Mouse (Mus musculus): ENCODE results near the gene Palld.
A peak's percentile ranks its signal among the peaks of the same experiment; 100 is the strongest.

The Palld gene

DNA sequence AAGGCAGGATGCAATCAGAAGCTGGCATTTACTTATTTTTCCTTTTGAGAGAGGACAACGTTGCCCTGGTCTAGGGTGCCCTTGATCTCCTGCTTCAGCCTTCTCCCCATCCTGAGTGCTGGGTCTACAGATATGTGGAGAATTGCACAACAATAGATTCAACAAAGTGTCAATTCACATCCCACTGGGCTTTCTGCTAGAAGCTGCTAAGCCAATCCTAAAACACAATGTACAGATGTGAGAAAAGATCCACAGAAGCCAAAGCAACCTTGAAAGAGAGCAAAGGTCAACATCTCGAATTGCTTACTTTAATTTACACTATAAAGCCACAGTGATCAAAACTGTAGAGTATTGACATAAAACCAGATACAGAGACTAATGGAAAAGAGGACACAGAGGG lies 270.2 kb downstream of the Palld start:
- no peak for DNase-seq (ENCODE audit: low read depth, low spot score)

GRCm38 (mm10) chr8:61629631-61629968 lies 272.9 kb downstream of the Palld start:
- DNase-seq (ENCODE audit: low read depth, low spot score): no peak

DNA sequence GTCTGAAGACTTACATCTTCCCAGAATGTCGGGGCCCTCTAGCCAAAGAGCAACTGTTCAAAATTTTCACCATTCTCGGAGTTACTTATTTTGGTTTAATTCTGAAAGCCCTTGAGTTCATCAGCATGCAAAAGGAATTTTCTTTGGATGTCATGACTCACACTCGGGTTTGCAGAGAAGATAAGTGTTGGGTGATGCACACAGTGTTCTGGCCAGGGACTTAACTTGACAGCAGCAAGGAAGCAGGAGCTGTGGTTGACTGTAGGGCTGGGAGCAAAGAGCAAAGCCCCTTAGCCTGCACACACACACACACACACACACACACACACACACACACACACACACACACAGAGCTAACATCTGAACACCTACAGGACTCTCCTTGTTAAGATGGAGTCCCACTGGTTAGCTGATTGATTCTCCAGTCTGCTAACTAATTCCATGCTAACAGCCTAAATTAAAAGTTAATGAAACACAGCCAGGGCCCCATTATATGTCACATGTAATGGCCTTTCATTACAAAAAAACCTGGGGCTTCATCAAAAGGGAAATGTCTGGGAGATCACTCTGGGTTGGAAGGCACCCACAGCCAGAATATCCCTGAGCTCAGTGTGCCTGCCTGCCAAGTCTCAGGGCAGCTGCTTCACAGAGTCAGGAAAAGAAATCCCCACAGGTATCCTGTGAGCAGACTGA lies 273.4 kb downstream of the Palld start:
- no peak for DNase-seq (ENCODE audit: low read depth, low spot score)

DNA sequence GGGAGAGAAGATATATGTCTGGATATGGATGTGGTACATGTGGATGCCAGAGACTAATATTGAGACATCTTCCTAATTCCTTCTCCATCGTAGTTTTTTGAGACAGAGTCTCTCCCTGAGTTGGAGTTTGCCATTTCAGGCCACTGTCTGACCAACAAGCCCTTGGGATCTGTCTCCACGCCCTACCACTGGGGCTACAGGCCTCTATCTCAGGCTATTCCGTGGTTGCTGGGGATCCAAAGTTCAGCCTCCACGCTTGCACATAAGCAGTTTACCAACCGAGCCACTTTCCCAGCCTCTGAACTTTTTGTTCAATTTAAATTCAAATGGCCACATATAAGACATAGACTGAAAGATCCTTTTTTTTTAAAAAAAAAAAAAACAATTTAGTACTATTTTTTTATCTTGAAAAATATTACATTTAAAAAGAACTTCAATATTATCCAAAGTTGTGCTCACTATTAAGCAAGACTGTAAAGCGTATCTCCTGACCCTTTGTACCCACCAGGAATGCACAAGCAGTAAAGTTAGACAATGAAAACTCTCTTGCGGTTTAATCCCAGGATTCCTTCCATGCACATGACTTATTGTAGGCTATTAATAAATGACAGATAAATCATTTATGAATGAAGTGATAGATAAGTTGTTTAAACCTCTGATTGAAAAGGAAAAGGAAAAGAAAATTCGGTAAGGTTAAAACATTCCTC lies 276.1 kb downstream of the Palld start:
- DNase-seq (ENCODE audit: low read depth, low spot score): no peak

DNA sequence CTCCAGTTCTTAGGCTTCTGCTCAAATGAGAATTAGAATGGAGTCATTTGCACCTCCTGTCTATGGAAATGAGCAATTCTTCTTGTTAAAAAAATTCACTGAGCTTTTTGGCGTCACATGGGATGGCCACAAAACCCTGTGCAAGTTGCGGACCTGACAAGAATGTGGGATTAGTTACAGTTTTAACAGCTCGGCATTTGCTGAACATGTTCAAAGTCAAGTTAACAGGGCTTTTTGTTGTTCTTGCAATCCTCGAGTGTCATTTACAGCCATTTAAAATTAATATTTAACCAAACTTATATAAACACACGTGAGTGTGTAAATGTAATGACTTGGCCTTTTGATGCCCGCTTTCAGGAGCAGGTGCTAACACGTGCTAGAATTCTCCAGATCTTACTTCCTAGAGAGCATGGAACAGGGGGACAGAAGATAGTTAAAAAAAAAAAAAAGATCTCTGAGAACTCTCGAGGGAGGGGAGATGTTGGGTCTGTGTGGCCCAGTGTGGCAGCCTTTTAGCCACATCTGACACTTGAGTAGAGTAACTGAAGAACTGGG lies 276.8 kb downstream of the Palld start:
- no peak for DNase-seq (ENCODE audit: low read depth, low spot score)

DNA sequence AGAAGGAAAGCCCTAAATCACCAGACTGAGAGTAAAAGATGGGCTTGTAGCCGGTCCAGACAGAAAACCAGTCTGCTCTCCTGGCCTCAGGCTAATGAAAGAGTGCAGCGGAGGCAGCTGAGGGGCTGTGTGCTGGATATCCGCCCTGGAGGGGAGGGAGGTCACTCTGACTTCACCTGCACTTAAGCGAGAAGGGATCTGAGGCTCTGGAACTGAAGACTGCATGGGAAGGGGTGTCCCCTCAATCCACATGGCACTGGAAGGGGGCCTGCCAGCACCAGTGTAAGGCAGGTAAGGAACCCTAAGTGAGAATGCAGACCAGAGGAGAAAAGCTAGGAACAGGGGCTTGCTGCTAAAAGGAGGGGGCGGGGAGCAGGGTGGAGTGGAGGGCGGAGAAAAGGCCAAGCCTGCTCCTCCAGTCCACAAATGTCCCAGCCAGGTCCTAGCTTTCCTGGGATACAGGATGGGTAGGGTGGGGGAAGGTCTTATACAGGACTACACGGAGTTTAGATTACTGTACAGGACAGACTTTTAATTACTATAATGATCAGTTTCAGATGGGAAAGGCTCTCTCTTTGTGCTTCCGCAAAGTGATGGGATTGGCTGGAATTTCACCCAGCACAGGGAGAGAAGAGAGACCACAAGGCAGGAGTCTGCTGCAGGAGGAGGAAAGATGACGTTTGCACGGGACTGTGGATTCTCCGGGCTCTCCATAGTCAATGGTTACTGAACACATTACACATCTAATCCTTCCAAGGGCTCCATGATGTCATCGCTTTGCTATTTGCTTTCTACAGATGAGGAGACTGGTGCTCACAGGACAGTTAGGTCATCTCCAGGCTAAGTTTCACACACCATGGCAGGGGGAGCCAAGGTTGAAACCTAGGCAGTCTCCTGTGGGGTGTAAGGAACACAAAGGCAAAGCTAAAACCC lies 278.7 kb downstream of the Palld start:
- no peak for DNase-seq (ENCODE audit: low read depth, low spot score)

DNA sequence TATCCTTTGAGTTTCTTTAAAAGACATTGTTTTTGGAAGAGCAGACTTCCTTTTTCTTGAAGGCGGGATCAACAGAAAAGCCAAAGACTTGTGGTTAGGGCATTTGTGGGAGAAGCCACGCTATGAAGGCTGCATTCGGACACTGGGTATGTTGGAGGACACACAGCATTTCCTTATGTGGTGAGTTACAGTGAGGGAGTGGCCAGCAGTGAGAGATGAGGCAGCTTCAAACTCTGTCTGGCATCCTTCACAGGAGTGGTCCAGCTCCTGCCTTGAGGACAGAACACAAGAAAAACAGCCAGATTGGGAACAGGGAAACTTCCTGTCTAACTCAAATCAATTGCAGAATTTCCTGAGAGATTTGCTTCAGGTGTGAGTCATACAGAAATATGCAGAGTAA lies 281.2 kb downstream of the Palld start:
- no peak for DNase-seq (ENCODE audit: low read depth, low spot score)

GRCm38 (mm10) chr8:61617651-61618050 lies 284.8 kb downstream of the Palld start:
- DNase-seq (ENCODE audit: low read depth, low spot score): no peak

DNA sequence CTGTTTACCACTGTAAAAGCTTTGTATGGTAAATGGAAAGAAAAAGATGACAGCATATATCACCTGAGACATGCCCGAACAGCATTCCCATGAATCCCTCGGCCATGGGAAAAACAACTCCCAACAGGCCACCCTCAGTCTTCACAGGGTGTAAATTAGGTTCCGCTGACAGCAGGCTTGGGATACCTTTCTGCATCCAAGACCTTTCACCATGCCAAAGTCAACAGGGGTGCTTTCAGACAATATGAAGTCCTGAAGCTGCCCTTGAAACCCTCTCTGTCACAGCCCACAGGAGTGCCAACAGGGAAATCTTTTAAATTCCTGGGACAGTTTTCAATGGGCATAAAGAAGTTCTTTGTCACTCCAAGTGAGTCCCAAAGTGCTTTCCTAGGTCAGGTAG lies 285.4 kb downstream of the Palld start:
- DNase-seq (ENCODE audit: low read depth, low spot score): no peak

- no peak for DNase-seq (ENCODE audit: low read depth, low spot score)
Measured at GRCm38 (mm10) chr8:61615711-61616697, 286.5 kb downstream of the Palld start.

GRCm38 (mm10) chr8:61611741-61612140 lies 290.7 kb downstream of the Palld start:
- no peak for DNase-seq (ENCODE audit: low read depth, low spot score)

GRCm38 (mm10) chr8:61611077-61611476 lies 291.4 kb downstream of the Palld start:
- DNase-seq (ENCODE audit: low read depth, low spot score): no peak

- DNase-seq (ENCODE audit: low read depth, low spot score): no peak
Measured at GRCm38 (mm10) chr8:61610546-61610945, 291.9 kb downstream of the Palld start.

GRCm38 (mm10) chr8:61607463-61607813 lies 295.1 kb downstream of the Palld start:
- DNase-seq (ENCODE audit: low read depth, low spot score): no peak

DNA sequence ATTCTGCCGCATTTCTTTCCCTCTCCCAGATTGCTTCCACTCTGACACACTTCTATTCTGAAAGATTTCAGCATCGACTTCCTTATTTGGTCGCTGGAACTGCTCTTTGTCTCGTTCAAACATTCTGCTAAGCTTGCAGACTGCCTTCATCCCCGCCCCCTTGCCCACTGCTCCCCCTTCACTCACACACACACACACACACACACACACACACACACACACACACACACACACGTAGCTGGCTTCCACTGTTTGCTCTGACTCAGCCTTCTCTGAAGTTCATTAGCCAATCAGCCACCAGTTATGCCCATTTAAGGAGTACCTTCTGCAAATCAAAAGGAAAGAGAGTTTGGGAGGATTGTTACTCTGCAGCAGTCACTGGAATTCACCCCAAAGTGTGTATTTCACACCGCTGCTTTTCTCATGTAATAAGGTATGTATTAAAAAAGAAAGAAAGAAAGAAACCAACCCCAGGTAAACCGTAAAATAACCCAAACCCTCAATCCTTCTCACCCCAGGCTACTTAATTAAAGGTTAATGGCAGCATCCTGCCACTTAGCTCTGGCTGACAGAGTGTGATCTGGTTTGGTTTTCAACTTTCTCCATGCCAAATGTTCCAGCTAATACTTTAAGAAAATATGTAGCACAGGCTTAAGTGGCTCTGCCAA lies 295.6 kb downstream of the Palld start:
- DNase-seq (ENCODE audit: low read depth, low spot score): peak; percentile 68

GRCm38 (mm10) chr8:61604871-61605270 lies 297.6 kb downstream of the Palld start:
- no peak for DNase-seq (ENCODE audit: low read depth, low spot score)

- no peak for DNase-seq (ENCODE audit: low read depth, low spot score)
Measured at GRCm38 (mm10) chr8:61596889-61597288, 305.6 kb downstream of the Palld start.

- DNase-seq (ENCODE audit: low read depth, low spot score): no peak
Measured at GRCm38 (mm10) chr8:61591446-61591845, 311.0 kb downstream of the Palld start.

GRCm38 (mm10) chr8:61590551-61591431 lies 311.7 kb downstream of the Palld start:
- DNase-seq (ENCODE audit: low read depth, low spot score): peak; percentile 72
